Mouse (Mus musculus) limb, embryonic 13.5 days (tissue): ENCODE measurements at regions not wholly inside any gene's neighbourhood (a gene's known extent, or its start where the extent isn't known, plus 50 kb on each side); places are given as distances from the start of the nearest gene placed in this dataset.

Experiments
- ATAC-seq: fragments of 200-750 bp; cut with Nextera tagmentation; 2 replicates; pipeline ENCODE4 v1.8.0; 2017; ENCODE audit warnings: low read depth, moderate number of reproducible peaks, moderate TSS enrichment; ENCODE audit not compliant: low FRiP score
- H3K27ac ChIP-seq: fragments of 300-500 bp; sonication (generic); 2 replicates; pipeline ENCODE4 v1.5.1; 2015; ENCODE audit warnings: inconsistent platforms, mild to moderate bottlenecking, moderate library complexity
- H3K27me3 ChIP-seq: fragments of 300-500 bp; sonication (generic); 2 replicates; pipeline ENCODE4 v1.6.1; 2015; ENCODE audit warnings: mild to moderate bottlenecking, inconsistent platforms
- H3K36me3 ChIP-seq: fragments of 300-500 bp; sonication (generic); 2 replicates; pipeline ENCODE4 v1.6.1; 2015; ENCODE audit warnings: inconsistent platforms, mild to moderate bottlenecking, moderate library complexity
- H3K4me1 ChIP-seq: fragments of 300-500 bp; sonication (generic); 2 replicates; pipeline ENCODE4 v1.6.1; 2015; ENCODE audit warnings: inconsistent platforms
- H3K4me2 ChIP-seq: fragments of 300-500 bp; sonication (generic); replicated peaks from 2 replicates; pipeline ENCODE4 v1.6.1; 2015; ENCODE audit warnings: inconsistent platforms, mild to moderate bottlenecking, moderate library complexity
- H3K4me3 ChIP-seq: fragments of 300-500 bp; sonication (generic); 2 replicates; pipeline ENCODE4 v1.5.1; 2015; ENCODE audit warnings: moderate library complexity, mild to moderate bottlenecking, inconsistent platforms
- H3K9ac ChIP-seq: fragments of 300-500 bp; sonication (generic); 2 replicates; pipeline ENCODE4 v1.6.1; 2015; ENCODE audit warnings: mild to moderate bottlenecking, inconsistent platforms
- H3K9me3 ChIP-seq: fragments of 300-500 bp; sonication (generic); 2 replicates; pipeline ENCODE4 v1.6.1; 2016; ENCODE audit warnings: inconsistent platforms
- WGBS: fragments of 180-500 bp; shearing (Covaris S2); methylation state at CpG from one replicate; pipeline ENCODE4 v1.1.7; 2015; 5-methylcytosine and 5-hydroxymethylcytosine counted together

DNA sequence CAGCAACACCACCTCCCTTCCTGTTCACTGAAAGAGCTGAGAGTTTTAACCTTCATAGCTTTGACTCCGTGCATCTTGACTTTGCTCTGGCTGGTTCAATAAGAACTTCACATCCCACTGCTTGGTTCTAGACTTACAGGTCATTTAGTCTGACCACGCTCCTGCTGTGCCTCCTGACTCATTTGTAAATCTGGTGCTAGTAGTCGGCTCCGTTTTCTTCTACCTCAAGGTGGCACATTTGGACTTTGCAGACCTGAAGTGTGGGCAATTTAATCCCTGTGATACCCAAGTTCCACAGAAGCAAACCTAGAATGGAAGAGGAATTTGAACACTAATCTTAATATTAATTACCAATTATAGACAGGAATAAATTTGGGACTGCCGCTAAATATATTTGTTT lies 497.9 kb downstream of the Epm2a start:
- no peaks in the 10 kb centered on the region for H3K36me3 ChIP-seq
- no peaks in the 10 kb centered on the region for H3K4me1 ChIP-seq
- H3K4me3 ChIP-seq: no peak overlapping the region
- no peaks in the 10 kb centered on the region for H3K27me3 ChIP-seq
- H3K9ac ChIP-seq: no peak overlapping the region
- no peak for ATAC-seq
- H3K4me2 ChIP-seq: no peak overlapping the region
- no peaks in the 10 kb centered on the region for H3K9me3 ChIP-seq
- no peak overlapping the region for H3K27ac ChIP-seq
- 79% methylated on average over 5 of the region's 5 CpGs for WGBS

DNA sequence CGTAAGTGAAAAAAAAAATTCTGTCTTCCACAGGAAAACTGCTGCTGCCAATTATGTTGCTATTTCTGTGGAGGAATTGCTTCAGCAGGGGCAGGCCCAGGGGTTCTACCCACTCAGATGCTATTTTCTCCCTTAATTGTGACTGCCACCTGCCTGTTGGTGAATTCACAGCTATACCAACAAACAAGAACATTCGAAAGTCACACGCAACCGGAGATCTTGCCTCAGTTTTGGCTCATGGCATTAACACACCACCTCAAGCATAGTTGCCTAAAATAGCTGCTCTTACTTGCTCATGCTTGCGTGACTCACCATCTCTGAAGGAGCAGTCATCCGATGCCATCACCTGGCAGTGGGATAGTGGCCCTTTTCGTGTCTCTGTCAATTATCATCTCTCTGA lies 498.3 kb downstream of the Epm2a start:
- H3K36me3 ChIP-seq: no peaks in the 10 kb centered on the region
- no peak overlapping the region for H3K27ac ChIP-seq
- H3K27me3 ChIP-seq: no peaks in the 10 kb centered on the region
- H3K4me1 ChIP-seq: no peaks in the 10 kb centered on the region
- WGBS: 86% methylated on average over 7 of the region's 7 CpGs
- no peaks in the 10 kb centered on the region for H3K9me3 ChIP-seq
- no peak overlapping the region for H3K4me2 ChIP-seq
- no peak for ATAC-seq
- no peak overlapping the region for H3K4me3 ChIP-seq
- no peak overlapping the region for H3K9ac ChIP-seq

DNA sequence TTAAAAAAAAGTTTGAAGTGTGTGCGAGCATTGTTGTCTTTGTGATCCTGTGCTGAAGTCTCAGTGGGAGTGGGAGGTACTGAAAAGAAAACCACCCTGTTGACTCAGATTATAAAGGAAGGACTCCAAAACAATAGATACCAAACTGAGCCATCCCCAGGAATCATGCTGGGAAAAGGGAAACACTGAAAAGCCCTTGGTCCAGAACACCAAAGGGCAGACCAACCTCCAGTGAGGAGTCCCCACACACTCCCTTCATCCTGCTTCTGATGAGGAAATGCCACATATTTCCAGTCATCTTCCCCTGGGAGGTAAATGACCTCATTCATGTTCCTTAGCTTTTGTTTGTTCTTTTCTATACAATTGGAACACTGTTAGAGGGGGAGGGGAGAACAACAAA lies 502.9 kb downstream of the Epm2a start:
- Histone ChIP-seq H3K4me3 (no peak overlapping the region), H3K27me3 (no peaks in the 10 kb centered on the region), H3K36me3 (no peaks in the 10 kb centered on the region), H3K4me1 (no peaks in the 10 kb centered on the region), H3K27ac (no peak overlapping the region), H3K9me3 (no peaks in the 10 kb centered on the region), H3K9ac (no peak overlapping the region), H3K4me2 (no peak overlapping the region)
- ATAC-seq: no peak
- 88% methylated on average over 1 of the region's 1 CpGs for WGBS

DNA sequence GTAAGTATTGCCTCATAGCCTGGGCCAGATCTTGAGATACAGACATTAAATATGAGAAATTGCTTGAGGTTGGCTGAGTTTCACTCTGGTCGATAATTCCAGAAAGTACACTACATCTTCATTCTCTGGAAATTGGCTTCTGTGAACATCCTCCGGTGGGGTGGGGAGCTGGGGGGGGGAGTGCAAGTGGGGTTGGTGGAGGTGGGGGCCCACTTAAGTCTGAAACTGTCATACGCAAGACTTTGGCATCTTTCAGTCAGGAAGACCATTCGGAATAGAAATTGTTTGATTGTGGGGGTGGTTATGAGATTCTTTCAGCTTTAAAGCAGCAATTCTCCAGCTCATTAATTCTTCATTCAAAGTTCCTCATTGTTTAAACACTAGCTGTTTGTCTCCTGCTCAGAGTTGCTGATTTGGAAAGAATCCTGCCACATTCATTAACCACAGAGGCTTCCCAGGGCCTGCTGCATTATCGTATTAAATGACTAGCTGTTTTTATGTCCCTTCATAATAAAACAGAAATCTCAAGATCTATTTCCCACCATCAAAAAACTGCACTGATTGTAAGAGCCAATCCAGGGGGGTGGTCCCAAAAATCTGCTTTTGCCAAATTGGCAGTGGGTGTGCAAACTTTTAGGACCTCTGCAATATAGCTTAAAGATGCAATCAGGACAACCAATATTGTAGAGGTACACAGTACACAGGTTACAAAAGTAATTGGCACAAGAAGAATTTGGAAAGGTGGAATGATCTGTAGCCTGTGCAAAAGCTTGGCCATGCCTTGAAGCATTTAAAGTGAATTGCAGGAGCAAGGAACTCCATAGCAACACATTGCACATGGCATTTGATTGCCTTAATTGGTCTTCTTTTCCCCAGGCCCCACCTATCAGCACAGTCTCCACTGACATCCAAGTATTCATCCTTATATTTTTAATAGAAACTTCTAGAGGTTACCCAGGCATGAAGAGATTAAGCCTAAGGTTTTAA lies 532.2 kb downstream of the Epm2a start:
- WGBS: 81% methylated on average over 5 of the region's 5 CpGs
- Histone ChIP-seq H3K9me3 (no peaks in the 10 kb centered on the region), H3K4me3 (no peak overlapping the region), H3K36me3 (no peaks in the 10 kb centered on the region), H3K4me1 (no peaks in the 10 kb centered on the region), H3K27ac (no peak overlapping the region), H3K4me2 (no peak overlapping the region), H3K9ac (no peak overlapping the region), H3K27me3 (no peaks in the 10 kb centered on the region)
- no peak for ATAC-seq

DNA sequence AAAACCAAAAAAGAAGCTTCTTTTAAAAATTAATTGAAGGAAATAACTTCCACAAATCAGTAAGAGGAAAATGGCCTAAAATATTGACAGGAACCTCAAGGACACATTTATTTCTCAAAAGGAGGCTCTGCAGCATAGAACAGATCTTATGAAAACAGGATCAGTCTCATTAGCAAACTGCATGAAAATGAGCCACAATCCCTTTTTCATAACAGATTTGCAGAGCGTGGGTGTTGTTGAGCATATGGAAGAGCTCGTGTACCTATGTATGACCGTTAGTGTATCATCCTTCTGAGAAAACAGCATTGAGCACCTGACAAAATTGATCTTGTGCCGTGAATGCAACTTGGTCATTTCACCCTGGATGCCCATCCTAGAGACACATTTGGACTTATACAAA lies 543.0 kb downstream of the Epm2a start:
- no peaks in the 10 kb centered on the region for H3K27me3 ChIP-seq
- no peaks in the 10 kb centered on the region for H3K9me3 ChIP-seq
- no peaks in the 10 kb centered on the region for H3K4me1 ChIP-seq
- ATAC-seq: no peak
- H3K36me3 ChIP-seq: no peaks in the 10 kb centered on the region
- no peak overlapping the region for H3K27ac ChIP-seq
- no peak overlapping the region for H3K4me3 ChIP-seq
- H3K4me2 ChIP-seq: no peak overlapping the region
- 89% methylated on average over 4 of the region's 4 CpGs for WGBS
- H3K9ac ChIP-seq: no peak overlapping the region

DNA sequence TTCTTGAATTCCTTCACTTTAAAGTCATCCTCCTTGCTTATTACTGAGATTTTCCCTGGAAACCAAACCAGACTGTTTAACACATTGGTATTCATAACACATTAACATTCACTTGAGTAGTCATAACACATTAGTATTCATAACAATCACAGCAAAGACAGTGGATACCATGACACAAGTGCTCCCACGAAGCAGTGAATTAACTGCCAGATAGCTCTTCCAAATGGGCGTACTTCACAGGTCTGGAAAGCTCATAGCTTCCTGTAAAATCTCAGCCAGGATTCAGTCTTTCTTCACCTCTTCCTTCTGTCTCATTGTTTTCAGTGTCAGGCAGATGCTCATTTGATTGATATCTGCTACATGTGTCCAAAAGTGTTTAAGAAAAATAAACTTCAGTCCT lies 545.7 kb downstream of the Epm2a start:
- no peak overlapping the region for H3K9ac ChIP-seq
- H3K27me3 ChIP-seq: no peaks in the 10 kb centered on the region
- H3K4me3 ChIP-seq: no peak overlapping the region
- no peak overlapping the region for H3K27ac ChIP-seq
- WGBS: 84% methylated on average over 2 of the region's 2 CpGs
- ATAC-seq: no peak
- no peak overlapping the region for H3K4me2 ChIP-seq
- H3K36me3 ChIP-seq: no peaks in the 10 kb centered on the region
- H3K4me1 ChIP-seq: no peaks in the 10 kb centered on the region
- no peaks in the 10 kb centered on the region for H3K9me3 ChIP-seq

DNA sequence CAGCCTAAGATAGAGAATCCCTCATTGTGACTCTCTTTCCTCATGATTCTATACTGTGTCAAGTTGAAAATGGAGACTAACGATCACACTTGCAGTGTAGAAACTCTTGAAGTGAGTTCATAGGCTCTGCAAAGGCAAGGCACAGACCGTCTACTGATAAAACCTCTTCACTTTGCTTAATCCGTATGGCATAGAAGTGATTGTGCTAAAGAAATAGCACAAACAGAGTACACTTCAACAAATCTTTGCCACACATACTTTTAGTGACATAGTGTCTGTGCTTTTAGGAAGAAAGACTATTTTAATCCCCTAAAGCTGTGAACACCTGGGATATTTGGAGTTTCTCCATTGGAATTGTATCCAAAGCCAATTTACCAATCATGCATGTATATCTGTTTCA lies 578.9 kb downstream of the Epm2a start:
- Histone ChIP-seq H3K9me3 (no peaks in the 10 kb centered on the region), H3K27me3 (no peaks in the 10 kb centered on the region), H3K36me3 (no peaks in the 10 kb centered on the region), H3K4me1 (no peaks in the 10 kb centered on the region), H3K4me2 (no peak overlapping the region), H3K4me3 (no peak overlapping the region), H3K27ac (no peak overlapping the region), H3K9ac (no peak overlapping the region)
- no peak for ATAC-seq
- WGBS: 89% methylated on average over 3 of the region's 3 CpGs

DNA sequence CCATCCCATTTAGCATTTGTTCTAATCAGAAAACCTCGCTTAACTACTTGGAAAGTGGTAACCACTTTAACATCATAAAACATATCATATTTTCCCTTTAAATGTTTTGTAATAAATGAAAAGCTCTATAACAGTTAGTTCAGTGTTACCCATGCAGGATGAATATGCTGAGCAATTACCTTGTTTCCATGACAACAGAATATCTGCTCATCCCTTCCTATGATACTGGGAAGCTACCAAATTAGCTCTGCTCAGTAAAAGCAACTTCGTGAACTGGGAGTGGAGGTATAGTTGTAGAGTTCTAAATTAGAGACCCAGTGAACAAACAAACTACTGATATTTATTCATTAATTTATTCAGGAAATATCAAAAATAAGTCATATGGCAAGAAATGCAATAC lies 595.0 kb downstream of the Epm2a start:
- no peaks in the 10 kb centered on the region for H3K9me3 ChIP-seq
- no peaks in the 10 kb centered on the region for H3K36me3 ChIP-seq
- no peaks in the 10 kb centered on the region for H3K27me3 ChIP-seq
- no peak overlapping the region for H3K4me3 ChIP-seq
- ATAC-seq: no peak
- H3K4me1 ChIP-seq: no peaks in the 10 kb centered on the region
- WGBS: 88% methylated on average over 2 of the region's 2 CpGs
- H3K4me2 ChIP-seq: no peak overlapping the region
- no peak overlapping the region for H3K27ac ChIP-seq
- H3K9ac ChIP-seq: no peak overlapping the region

DNA sequence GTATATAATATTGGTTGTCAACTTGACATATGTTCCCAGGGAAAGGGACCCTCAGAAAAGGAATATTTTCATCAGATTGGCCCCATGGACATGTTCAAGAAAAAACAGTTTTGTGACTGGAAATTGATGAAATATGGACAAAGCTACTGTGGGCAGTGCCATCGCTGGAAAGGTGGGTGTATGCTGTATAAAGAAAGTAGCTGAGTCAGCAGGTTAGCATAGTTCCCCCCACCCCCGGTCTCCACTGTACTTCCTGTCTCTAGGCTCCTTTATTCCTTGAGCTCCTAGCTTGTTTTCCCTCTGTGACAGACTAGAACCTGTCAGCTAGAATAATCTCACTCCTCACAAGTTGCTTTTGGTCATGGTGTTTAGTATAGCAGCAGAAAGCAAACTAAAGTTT lies 599.6 kb downstream of the Epm2a start:
- 80% methylated on average over 2 of the region's 2 CpGs for WGBS
- H3K9me3 ChIP-seq: no peaks in the 10 kb centered on the region

DNA sequence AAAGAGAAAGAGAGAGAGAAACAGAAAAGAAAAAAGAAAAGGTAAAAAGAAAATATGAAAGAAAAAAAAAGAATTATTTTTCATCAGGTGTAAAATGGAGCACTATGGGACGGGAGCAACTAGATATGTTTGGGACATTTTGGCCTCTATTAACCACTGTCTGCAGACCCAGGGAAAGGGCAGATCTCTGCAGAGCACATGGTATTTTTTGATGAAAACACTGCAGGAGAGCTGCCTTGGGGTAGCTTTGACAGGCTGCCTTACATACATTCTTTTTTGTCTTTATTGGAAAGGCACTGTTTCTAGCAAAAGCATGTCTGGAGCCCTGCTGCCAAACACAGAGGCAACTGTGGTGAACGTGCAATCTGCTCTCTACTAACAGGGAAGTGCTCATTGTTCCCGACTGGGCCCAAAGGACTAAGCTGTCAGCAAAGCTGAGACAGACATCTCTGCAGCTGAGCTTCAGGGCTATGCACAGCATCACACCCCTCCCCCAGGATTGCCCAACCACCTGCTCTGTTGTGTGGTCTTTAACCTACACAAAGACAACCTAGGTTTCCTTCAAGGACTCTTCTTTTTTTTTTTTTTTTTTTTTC lies 617.2 kb downstream of the Epm2a start:
- Histone ChIP-seq H3K9ac (no peak overlapping the region), H3K4me1 (no peaks in the 10 kb centered on the region), H3K4me3 (no peak overlapping the region), H3K9me3 (no peaks in the 10 kb centered on the region), H3K27ac (no peak overlapping the region), H3K27me3 (no peaks in the 10 kb centered on the region), H3K36me3 (no peaks in the 10 kb centered on the region), H3K4me2 (no peak overlapping the region)
- ATAC-seq: peak; percentile 57; the same call in 1 of the 2 replicates
- WGBS: 31% methylated on average over 3 of the region's 3 CpGs

More for the DNA sequence above, 599.6 kb downstream of the Epm2a start:
- Histone ChIP-seq H3K4me2 (no peak overlapping the region), H3K9ac (no peak overlapping the region), H3K27me3 (no peaks in the 10 kb centered on the region), H3K36me3 (no peaks in the 10 kb centered on the region), H3K4me3 (no peak overlapping the region), H3K27ac (no peak overlapping the region), H3K4me1 (no peaks in the 10 kb centered on the region)
- no peak for ATAC-seq

DNA sequence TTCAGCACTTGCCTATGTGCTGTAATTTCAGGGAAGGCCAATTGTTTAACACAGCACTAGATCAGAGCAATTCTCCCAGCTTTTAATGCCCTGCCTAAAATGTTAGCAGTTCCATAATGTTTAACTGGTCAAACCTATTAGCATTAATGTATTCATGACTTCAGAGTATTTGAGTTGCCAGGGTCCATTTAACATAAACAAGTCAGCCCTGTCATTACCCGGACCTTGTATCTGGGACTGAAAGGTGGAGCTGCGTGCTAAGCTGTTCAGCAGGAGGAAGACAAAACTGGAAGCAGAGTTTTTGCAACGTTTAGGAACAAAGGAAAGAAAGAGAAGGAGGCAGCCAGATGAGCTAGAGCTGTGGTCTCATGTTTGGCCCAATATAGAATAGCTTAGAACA lies 661.8 kb downstream of the Epm2a start:
- H3K27me3 ChIP-seq: no peaks in the 10 kb centered on the region
- no peak overlapping the region for H3K9ac ChIP-seq
- H3K4me2 ChIP-seq: no peak overlapping the region
- ATAC-seq: no peak
- H3K4me3 ChIP-seq: no peak overlapping the region
- H3K9me3 ChIP-seq: no peaks in the 10 kb centered on the region
- WGBS: 54% methylated on average over 3 of the region's 3 CpGs
- no peaks in the 10 kb centered on the region for H3K36me3 ChIP-seq
- H3K4me1 ChIP-seq: no peaks in the 10 kb centered on the region; the same call in 1 of the 2 replicates
- no peak overlapping the region for H3K27ac ChIP-seq

DNA sequence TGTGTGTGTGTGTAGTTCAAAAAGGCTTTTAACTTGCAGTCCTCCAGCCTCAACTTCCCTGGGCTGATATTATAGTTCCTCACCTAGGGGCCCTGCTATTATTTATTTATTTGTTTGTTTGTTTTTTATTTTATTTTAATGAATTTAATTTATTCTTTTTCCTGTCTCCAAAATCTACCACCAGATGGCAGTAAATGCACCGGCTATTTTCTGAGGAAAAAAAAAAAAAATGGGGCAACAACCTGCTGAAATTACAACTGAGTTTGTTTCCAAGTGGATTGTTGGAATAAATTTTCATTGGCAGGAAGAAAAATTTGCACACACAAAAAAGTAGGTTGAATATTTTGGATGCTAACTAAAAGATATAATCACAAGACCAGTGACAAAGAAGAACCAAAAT lies 662.7 kb downstream of the Epm2a start:
- Histone ChIP-seq H3K4me3 (no peak overlapping the region), H3K4me1 (no peaks in the 10 kb centered on the region; the same call in 1 of the 2 replicates), H3K9ac (no peak overlapping the region), H3K9me3 (no peaks in the 10 kb centered on the region), H3K36me3 (no peaks in the 10 kb centered on the region), H3K27ac (no peak overlapping the region), H3K4me2 (no peak overlapping the region), H3K27me3 (no peaks in the 10 kb centered on the region)
- WGBS: 43% methylated on average over 1 of the region's 1 CpGs
- ATAC-seq: no peak
